Mouse (Mus musculus) lung, adult 18-20 months (tissue): Measurements from ENCODE around the gene Ccr7.

Experiments
- DNase-seq, 2 experiments: peaks; one replicate each; pipeline ENCODE4 v3.0.0; 2022; ENCODE audit warnings: mixed read lengths in 2 of 2

Ccr7 gene

DNA sequence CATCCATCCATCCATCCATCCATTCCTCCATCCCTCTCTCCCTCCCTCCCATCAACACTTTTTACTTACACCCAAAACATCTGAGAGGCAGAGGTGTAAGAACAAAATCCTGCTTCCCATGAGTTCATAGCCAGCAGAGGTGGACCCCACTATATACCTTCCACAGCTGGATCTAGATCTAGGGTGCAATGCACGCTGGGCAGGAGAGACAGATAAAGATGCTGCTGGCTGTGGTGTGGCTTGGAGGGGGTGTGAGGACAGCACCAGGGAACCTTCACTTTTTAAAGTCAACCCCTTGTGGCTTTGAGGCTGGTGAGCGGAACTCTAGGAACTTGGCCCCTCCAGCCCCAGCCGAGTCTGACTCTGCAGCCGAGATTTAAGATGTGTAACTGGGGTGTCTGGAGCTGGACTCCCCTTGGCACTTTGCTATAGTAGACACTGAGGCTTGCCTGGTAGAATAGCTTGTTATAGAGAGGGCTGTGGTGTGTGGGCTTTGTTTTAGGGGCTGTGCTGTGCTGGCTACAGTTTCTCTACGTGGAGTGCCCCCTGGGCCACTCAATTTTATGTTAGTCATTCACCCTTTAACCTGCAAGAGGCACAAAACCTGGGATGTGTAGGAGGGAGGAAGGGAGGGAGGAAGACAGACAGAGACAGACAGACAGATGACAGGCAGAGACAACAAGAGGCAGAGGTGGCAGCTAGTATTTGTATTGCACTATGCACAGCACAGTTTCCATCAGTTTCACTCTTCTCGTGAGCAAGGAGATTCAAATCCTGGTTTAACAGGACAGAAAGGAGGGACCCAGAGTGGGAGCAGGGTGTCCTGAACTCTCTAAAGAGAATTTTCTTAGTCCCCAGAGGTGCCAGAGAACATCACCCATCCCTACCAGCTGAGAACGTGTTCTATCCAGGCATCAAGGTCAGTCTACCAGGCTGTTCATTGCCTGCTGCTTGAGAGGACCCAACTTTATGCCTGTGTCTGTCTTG, 817 bp downstream of the Ccr7 start:
- DNase-seq = no peak

DNA sequence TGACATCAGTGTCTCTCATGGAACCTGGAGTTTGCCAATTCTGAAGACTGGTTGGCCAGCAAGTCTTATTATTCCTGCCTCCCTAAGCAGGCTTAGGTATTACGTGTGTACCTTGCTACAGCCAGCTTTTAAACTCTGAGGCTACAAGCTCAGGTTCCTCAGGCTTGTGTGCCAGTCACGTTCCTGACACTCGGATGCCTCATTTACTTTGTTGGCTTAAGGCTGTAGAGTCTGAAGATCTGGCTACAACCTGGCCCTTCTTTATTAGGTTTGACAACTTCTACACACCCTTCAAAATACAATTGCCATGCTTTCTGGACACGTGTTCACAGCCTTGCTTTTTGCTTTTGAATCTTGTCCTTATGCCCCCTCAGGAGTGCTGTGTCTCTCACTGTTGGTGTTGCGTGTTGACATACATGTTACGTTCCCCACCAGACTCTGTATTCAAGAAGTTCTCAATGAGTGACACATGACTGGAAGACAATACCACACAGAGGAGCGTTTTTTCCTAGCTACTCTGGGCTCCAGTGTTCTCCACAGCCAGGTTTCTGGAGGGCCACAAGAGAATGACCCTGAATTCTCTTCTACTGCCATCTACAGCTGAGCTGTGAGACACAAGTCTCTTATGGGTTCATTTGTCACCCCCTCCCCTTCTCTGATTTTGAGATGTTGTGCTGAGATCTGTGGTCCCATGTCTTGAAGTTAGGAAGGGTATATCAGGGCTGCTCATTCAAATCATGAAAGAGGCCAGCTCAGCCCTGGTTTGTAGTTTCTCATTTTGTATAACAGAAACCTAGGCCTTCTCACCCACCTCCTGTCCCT, 2.3 kb downstream of the Ccr7 start:
- no peak for DNase-seq

DNA sequence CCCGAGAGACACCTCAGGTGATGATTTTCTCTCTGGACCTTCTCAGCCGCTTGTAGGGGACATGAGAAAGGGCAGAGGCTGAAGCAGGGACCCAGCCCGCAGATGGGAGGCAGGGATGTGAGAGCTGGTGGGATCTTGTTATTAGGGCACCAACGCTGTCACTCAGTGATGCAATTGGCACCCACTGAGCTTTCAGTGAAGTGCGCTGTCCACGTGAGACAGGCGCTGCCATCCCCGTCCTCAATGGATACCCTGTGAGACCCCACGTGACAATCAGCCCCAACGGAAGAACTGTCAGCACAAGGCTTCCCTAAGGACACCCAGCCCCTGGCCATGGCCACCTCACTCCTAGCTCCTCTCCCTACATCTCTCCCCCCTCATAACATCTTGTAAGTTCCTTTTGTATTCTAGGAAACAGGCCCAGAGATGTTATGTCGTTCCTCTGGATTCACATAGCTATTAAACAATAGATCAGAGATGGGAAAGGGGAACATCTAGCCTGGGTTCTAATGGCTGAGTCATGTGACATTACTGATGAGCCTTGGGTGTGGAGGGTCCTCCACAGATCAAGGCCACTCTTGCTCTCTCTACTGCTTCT, 3.4 kb downstream of the Ccr7 start:
- no peak for DNase-seq

DNA sequence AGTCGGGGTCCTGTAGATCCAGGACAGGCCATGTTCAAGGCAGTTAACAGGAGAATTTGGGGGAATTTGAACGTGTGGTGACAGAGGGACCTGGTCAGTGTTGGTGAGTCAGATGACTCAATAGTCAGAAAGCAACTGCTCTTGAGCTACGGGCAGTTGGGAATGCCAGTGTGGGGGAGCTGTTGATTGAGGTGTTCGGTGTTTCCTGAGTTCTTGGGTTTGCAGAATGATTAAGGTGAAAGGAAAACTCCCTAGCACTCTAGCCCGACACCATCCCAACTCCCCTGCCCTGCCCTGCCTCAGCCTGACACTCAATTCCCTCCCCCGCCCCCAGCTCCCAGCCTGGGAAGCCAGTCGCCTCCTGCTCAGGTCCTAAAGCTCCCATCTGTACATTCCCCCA, 4.0 kb downstream of the Ccr7 start:
- no peak for DNase-seq

DNA sequence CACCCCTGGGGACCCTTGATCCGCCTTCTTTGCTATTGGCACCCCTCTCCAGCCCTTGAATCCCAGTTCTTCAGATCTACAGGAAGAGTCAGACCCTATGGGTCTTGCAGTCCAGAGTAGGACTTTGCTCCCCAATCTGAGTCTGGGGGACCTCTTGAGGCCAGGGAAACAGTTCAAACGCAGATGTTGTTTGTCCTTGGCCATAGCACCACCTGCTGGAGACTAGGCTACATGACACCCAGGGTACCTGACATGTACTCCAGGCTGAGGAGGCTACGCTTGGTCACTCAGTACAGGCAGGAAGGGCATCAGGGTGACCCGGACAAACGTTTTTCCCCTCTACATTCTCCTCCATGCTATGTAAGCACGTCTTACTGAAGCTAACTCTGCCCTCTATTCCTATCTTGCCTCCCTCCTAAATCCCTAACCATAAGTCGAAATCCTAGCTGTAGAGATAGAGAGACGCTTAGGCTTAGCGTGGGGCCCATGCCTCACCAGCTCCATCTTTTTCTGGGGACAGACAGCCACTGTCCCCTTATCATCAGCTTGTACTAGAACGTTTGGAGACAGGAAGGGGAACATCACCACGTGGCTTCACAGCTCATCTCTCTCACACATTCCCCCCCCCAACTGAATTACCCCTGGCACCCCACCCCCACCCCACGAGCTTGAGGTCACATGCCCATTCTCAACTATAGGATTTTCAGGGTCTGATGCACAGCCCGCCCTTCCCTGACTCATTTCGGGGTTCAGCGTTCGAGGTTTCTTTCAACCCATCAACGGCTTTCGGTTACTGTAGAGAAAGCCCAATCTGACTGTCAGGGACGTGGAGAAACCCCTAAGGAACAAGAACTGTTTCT, 4.7 kb downstream of the Ccr7 start:
- DNase-seq = peak; percentile 71 to 78

DNA sequence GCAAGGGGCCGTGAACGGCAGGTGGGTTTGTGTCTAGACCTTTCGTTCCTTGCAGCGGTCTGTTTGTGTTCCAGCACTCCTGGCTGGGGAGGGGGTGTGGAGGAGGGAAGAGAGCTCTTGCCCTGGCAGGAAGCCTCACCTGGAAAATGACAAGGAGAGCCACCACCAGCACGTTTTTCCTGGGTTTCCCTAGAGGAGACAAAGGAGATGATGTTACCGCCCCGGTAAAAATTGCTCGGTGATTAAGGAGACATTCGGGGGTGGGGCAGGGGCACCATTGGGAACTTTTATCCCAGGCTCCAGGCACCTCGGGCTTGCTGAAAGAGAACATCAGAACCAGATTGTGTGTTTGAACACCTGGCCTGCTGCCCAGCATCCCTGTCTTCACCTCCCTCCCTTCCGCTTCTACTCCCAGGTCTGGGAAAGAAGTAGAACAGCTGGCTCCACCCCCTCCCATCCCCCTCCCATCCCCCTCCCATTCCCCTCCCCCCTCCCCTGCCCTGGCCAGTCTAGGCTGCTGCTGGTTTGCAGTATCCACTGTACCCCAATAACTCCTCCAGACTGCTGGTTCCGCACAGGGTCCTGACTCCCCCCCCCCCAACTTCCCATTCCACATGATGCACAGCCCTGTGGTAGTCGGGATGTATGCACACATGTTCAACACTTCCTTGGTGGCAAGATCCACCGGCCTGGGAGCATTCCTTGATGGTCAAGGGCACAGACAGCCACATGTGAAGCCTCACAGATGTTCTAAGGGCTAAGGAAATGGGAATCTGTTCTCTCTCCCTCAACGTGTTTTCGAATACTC, 5.8 kb downstream of the Ccr7 start:
- no peak for DNase-seq

DNA sequence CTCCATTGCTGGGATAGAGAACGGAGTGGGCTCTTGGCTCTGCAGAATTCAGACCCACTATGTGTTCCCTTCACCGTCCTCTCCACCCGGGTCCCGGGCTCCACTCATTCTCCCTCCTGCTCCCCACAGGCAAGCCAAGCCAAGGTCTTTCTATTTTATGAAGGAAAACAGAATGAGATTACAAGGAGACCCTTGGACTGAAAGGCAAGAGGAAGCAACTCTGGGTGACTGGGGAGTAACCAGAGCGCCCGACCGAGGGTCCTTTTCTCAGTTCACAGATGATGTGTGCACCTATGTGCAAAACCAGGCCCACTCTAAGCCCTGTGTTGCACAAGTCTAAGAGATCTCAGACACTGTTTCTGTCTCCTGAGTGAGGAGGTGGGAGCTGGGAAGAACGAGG, 6.5 kb downstream of the Ccr7 start:
- DNase-seq = no peak

DNA sequence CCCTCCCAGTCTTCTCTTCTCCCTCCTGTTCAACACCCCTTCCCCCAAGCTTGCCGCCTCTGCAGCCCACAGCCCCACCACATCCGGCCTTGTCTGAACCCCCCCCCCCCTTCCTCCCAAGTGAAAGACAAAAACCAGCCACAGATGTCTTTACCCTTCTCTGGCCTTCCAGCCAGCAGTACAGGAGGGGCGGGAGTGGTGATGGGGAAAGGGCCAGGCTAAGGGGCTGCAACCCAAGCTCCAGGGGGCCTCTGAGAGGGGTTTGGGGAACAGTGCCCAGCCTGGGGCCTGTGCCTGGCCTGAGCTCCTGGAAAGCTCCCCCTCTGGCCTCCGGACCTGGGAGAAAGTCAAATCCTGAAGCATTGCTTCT, 7.0 kb downstream of the Ccr7 start:
- no peak for DNase-seq

DNA sequence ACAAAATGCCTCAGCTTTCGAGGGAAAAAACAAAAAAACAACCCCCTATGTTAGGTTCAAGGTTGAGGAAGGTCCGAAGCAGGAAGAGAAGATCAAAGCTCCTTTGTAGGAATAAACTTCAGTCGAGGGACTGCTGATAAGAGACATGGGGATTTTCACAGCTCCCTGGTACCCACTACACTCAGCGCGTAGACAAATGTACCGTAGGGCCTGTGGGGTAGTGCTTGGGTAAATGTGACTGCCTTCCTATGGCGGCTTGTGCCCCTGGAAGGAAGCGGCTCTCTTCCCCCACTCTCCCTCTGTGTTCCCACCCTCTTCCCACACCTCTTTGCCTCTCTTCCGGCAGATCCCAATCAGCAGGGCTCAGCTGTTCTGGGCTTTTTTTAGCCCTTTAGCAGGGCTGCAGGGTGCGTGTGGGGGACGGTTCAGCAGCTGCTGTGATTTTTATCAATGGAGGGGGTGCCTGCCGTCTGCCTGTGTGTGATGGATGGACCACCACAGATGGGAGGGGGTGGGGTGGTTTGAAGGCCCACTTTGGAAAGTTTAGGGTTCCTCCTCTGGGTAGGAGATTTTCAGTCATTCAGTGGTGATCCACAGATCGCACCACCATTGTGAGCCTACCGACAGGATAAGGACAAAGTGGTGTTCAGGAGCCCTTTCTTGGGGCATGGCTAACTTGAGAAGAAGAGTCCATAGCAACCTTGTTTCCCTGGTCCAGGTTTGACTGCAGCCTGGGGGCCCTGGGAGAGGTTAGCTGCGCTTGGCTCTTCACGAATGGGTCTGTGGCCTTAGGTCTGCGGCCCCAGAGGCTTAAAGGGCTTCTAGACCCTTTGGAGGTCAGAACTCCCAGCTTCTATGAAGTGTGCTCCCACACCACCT, 7.6 kb downstream of the Ccr7 start:
- no peak for DNase-seq

DNA sequence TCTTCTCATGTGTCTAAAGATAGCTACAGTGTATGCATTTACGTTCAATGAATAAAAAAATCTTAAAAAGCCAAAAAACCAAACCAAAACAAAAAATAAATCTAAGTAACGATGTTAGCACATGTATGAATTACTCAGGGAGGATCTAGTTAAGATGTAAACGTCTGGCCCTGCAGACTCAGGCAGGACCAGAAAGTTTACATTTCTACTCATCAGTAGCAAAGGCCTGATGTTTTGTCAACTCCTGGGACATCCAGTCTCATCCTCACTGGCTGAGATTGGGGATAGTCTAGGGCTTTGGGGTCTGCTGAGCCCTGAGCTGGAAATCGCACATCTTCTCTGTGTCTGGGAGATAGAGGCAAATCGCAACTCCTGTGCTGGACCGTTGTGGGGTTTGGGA, 8.3 kb downstream of the Ccr7 start:
- no peak for DNase-seq

DNA sequence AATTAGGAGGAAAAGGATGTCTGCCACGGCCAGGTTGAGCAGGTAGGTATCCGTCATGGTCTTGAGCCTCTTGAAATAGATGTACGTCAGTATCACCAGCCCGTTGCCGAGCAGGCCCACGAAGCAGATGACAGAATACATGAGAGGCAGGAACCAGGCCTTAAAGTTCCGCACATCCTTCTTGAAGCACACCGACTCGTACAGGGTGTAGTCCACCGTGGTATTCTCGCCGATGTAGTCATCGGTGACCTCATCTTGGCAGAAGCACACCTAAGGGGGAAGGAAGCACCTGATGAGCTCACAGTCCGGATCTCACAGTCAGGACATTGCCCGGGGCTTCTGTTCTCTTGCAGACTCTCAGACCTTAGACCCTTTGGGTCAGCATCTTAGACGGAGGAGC, 9.1 kb downstream of the Ccr7 start:
- DNase-seq = no peak

DNA sequence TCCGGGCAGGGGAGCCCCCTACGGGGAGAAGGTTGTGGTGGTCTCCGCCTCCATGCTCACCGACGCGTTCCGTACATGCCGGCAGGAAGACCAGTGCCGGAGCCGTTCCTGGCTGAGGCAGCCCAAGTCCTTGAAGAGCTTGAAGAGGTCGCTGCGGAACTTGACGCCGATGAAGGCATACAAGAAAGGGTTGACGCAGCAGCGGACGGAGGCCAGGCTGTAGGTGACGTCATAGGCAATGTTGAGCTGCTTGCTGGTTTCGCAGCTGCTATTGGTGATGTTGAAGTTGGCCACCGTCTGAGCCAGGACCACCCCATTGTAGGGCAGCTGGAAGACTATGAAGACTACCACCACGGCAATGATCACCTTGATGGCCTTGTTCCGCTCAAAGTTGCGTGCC, 9.9 kb downstream of the Ccr7 start:
- DNase-seq = peak in 1 of 2 experiments; percentile 2

DNA sequence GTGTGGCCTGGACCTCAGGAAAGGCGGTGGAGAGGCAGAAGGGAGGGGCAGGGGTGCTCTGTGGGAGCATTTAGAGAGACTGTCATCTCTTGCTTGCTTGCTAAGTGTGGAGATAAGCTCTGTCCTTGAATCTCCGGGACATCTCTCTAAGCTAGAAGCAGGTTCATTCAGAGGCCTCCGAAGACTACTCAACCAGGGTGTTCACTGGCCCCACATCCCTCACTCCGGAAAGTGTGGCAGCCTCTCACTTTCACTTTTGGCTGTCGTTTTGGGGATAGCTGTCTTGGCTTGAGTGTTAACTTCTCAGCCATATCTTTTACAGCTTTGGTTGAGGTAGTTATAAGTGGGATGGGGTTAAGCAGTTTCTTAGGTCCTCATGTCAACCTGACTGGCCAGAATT, 10.4 kb downstream of the Ccr7 start:
- peak in 1 of 2 experiments; percentile 4 for DNase-seq

DNA sequence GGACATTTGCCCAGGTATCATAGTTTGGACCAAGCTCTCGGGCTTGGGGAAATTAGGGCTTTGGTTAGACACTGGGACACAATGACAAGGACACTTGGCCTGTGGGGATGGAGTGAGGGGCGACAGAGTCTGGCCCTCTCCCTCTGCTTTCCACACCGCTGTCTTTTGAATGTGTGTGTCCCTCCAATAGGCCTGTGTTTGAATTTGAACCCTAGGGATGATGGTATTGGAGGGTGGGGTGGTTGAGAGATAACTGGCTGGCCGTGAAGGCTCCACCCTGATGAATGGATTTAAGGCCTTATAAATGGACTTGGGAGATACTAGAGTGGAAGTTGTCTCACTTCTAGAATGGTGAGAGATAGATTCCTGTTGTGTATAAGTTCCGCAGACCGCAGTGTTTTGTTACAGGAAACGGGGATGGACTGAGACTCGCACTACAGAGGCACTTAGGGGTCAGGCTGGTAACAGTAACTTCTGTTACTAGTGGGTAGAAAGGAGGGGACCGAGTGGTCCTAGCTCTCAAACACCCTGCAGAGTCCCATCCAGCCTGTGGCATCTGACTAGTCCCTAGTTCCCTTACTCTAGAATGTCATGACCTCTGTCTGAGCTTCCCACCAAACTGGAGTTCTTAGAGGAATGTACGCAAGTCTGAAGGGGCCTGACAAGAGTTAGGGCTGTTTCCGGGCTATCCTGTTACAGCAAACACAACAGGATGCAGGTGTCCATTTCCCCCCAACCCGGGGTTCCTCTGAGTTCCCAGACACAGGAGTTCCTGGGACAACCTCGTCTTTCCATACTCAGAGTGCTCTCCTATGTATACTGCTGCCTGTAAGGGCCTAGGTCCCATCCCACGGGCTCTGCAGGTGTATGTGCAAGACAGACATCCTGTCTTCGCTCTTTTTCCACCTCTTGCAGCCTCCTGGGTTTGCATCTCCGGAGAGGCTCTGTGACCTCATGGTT, 11.5 kb downstream of the Ccr7 start:
- no peak for DNase-seq

DNA sequence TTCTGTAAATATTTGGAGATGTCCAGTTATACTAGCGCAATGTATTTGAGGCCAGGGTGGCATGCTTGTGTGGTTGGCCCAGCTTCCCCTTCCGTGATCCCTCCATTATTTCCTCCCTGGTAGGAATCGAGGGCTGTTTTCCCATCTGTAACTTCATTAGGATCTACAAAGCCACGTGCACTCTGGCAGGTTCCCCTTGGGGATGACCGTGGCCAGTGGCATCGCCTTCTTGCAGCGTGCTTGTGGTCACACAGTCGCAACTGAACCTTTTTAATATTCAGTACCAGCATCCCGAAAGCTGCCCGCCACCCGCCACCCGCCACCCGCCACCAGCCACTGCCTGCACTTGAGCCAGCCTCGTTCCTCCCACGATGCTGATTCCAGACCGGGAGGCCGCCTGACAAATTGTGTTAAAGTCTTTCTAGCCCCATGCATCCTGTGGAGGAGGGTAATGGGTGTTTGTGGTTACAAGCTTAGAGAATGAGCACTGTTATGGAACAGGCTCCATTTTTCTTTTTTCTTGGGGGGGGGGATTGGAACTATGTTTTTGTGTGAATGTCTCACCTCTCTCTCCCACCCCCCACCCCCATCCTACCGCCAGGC, 12.3 kb downstream of the Ccr7 start:
- no peak for DNase-seq

DNA sequence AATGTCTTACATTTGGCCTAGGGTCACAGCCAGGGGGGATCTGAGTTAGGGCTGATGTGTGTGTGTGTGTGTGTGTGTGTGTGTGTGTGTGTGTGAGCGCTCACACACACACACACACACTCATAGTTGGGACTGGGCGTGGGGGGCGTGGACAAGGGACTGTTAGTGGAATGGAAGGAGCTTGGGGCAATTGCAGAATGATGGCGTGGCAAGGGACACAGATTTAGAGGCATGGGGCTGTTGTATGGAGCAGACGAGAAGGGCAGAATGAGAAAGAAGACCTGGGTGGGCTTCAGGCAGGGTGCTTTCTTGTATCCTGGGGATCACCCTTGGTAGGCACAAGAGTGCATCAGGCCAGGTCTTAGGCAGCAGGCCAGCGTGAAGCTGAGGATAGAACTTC, 12.8 kb downstream of the Ccr7 start:
- DNase-seq = no peak

DNA sequence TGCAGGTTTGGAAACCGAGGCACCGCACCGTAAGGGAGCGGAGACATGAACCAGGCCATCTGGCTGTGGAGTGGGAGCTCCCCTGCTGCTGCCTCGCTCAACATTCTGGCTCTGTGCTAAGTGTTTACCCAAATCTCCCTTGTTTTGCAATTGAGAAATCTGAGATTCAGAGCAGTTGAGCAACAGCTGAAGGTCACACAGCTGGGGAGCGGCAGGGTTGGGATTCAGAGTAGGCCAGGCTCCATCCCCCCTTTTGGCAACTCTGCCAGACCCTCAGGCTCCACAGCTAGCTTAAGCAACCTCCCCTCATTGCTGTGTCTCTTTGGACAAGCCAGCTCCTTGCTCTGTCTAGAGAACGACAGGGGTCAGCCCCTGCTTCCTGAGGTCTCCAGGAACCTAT, 13.3 kb downstream of the Ccr7 start:
- peak; percentile 71 to 79 for DNase-seq

DNA sequence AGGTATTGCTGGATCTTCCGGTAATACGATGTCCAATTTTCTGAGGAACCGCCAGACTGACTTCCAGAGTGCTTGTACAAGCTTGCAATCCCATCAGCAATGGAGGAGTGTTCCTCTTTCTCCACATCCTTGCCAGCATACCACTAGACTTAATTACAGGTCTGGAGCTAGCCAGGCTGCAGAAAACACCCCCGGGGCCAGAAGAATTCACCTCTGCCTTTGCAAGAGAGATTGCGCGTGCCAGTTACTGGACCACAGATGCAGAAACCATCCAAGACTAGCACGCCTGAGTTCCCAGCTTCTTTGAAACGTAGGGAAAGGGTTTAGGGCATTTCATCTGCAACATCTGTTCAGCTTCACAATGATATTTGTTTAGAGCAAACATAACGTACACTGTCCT, 15.9 kb downstream of the Ccr7 start:
- peak in 1 of 2 experiments; percentile 3 for DNase-seq

DNA sequence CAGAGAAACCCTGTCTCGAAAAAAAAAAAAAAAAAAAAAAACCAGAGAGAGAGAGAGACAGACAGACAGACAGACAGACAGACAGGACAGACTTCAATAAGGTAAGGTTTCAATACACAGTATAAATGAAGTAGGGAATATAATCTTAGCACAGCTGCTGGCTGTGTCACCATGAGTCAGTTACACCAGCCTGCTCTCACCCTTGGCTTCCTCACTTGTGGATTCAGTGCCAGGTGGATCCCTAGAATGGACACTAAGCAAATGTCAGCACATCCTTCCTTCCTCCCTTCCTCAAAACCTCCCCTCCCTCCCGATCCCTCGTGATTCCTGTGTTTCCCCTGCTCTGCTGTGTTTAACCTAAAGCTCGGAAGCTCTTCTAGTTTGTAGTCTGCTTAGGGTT, 17.5 kb downstream of the Ccr7 start:
- no peak for DNase-seq
